Mouse (Mus musculus) liver, adult 2 months (tissue): Measurements from ENCODE around the gene Prkd2. TPM values are rescaled to one million over a fixed set of nuclear protein-coding genes. Genes with fewer than 3 reads are reported as not detected.
A peak's percentile ranks its signal among the peaks of the same experiment; 100 is the strongest.

ENCODE experiments used
- DNase-seq: peaks from one replicate; pipeline ENCODE4 v3.0.0-alpha.2; 2011; ENCODE audit warnings: low read depth, low spot score; ENCODE audit errors: extremely low read depth
- H3K27ac ChIP-seq: fragments of 200-500 bp; replicated peaks from 2 replicates; pipeline ENCODE4 v1.5.1; 2012; ENCODE audit warnings: low read depth, mild to moderate bottlenecking, control low read depth, inconsistent platforms, low read length; ENCODE audit not compliant: insufficient read depth
- H3K27me3 ChIP-seq: fragments of 200-500 bp; 2 replicates; pipeline ENCODE4 v1.6.1; 2012; ENCODE audit warnings: mild to moderate bottlenecking, moderate library complexity, low read length, inconsistent platforms; ENCODE audit not compliant: control insufficient read depth, insufficient read depth
- H3K36me3 ChIP-seq: fragments of 200-500 bp; 2 replicates; pipeline ENCODE4 v1.6.1; 2012; ENCODE audit warnings: low read length, inconsistent platforms; ENCODE audit not compliant: control insufficient read depth, insufficient read depth
- H3K4me1 ChIP-seq: fragments of 200-500 bp; 2 replicates; pipeline ENCODE4 v1.6.1; 2011; ENCODE audit warnings: low read length; ENCODE audit not compliant: control insufficient read depth, insufficient read depth
- H3K4me3 ChIP-seq: fragments of 200-500 bp; 2 replicates; pipeline ENCODE4 v1.5.1; 2011; ENCODE audit warnings: low read depth, mild to moderate bottlenecking, control low read depth, low read length, moderate library complexity; ENCODE audit not compliant: insufficient read depth
- H3K79me2 ChIP-seq: fragments of 200-500 bp; 2 replicates; pipeline ENCODE4 v1.6.1; 2012; ENCODE audit warnings: inconsistent platforms, mild to moderate bottlenecking, low read length, moderate library complexity; ENCODE audit not compliant: control insufficient read depth, insufficient read depth
- H3K9ac ChIP-seq: fragments of 200-500 bp; 2 replicates; pipeline ENCODE4 v1.6.1; 2012; ENCODE audit warnings: low read depth, mild to moderate bottlenecking, control low read depth, inconsistent platforms, low read length
- CTCF ChIP-seq: fragments of 200-500 bp; IDR thresholded peaks from 2 replicates; pipeline ENCODE4 v1.5.1; 2011; ENCODE audit warnings: low read depth, low read length, control low read depth
- POLR2A ChIP-seq: fragments of 200-500 bp; IDR thresholded peaks from 2 replicates; pipeline ENCODE4 v1.6.1; 2011; ENCODE audit warnings: low read length, control low read depth; ENCODE audit not compliant: insufficient read depth; ENCODE audit errors: extremely low read depth
- WGBS: fragments of 180-500 bp; shearing (Covaris S2); methylation state at CpG from one replicate; pipeline ENCODE4 v1.1.7; 2018; 5-methylcytosine and 5-hydroxymethylcytosine counted together
- polyA plus RNA-seq: library from polyadenylated mRNA; depleted of rRNA; stranded (reverse); fragments of >200 nt; gene quantifications from 2 replicates; pipeline ENCODE4 v1.2.3, GENCODE M21; 2012
- total RNA-seq: library from RNA; depleted of rRNA; stranded (reverse); fragments of >200 nt; gene quantifications from 2 replicates; pipeline ENCODE4 v1.2.3, GENCODE M21; 2014

Gene Prkd2
- total and polyA plus RNA-seq, 2 experiments = 2.5 to 11.7 TPM

DNA sequence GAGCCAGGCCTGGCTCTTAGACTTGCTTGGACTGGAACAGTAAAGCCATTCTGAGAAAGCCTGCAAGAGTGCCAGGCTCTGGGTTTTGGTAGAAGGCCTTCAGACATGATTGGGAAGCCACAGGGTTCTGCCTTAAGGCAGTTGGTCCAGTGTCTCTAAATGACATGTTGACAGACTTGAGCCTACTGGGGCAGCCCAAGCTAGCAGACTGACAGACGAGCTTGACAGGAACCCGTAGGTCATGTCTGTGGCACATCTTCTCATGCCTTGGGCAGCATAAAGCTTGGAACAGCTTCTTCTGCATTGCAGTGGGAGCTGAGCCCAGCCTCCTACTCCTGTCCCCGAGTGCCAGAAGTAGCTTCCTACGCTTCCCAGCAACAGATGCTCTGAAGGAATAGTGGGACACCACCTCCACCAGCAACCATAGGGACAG is 21.0 kb upstream of the Prkd2 start:
- peaks cover 7% of the 10 kb centered on the region; the same call in 1 of the 2 replicates for H3K36me3 ChIP-seq
- no peak overlapping the region for H3K4me3 ChIP-seq
- no peaks in the 10 kb centered on the region for H3K27me3 ChIP-seq
- peaks cover 45% of the 10 kb centered on the region for H3K79me2 ChIP-seq
- H3K9ac ChIP-seq = no peak overlapping the region
- WGBS = 81% methylated on average over 4 of the region's 4 CpGs
- TF ChIP-seq CTCF (no peak), POLR2A (no peak)
- peaks cover 30% of the 10 kb centered on the region for H3K4me1 ChIP-seq
- no peak for DNase-seq
- no peak overlapping the region for H3K27ac ChIP-seq

GRCm38 (mm10) chr7:16823734-16824133 is 19.0 kb upstream of the Prkd2 start:
- no peak overlapping the region for H3K9ac ChIP-seq
- peaks cover 18% of the 10 kb centered on the region for H3K4me1 ChIP-seq
- H3K27ac ChIP-seq = no peak overlapping the region
- no peak overlapping the region for H3K4me3 ChIP-seq
- DNase-seq = no peak
- peaks cover 9% of the 10 kb centered on the region; the same call in 1 of the 2 replicates for H3K36me3 ChIP-seq
- no peak for TF ChIP-seq CTCF
- TF ChIP-seq POLR2A = no peak
- 86% methylated on average over 5 of the region's 5 CpGs for WGBS
- H3K79me2 ChIP-seq = peaks cover 26% of the 10 kb centered on the region; the same call in 1 of the 2 replicates
- no peaks in the 10 kb centered on the region for H3K27me3 ChIP-seq

DNA sequence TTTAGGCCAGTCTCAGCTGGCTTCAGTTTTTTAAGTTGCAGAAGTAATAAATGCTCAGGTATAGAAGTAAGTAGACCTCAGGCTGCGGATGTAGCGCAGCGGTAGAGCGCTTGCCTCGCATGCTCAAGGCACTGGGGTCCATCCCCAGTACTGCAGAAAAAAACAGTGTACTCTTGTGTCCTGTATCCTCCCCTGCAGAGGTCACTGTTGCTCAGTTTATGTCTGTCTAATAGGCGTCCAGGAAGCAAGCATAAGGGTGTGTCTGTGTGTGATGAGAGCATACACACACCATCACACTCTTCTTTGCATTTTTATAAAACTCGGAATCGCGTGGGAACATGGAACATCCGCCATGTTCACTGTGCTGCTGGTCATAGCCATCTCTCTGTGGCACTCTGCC is 16.9 kb upstream of the Prkd2 start:
- H3K4me1 ChIP-seq = peaks cover 8% of the 10 kb centered on the region
- H3K36me3 ChIP-seq = peaks cover 18% of the 10 kb centered on the region; the same call in 1 of the 2 replicates
- peaks cover 16% of the 10 kb centered on the region; the same call in 1 of the 2 replicates for H3K79me2 ChIP-seq
- no peak for DNase-seq
- H3K27me3 ChIP-seq = no peaks in the 10 kb centered on the region
- H3K9ac ChIP-seq = no peak overlapping the region
- H3K4me3 ChIP-seq = no peak overlapping the region
- 84% methylated on average over 10 of the region's 10 CpGs for WGBS
- no peak; the same call in 1 of the 2 replicates for TF ChIP-seq CTCF
- no peak for TF ChIP-seq POLR2A
- no peak overlapping the region for H3K27ac ChIP-seq

GRCm38 (mm10) chr7:16826571-16826970 is 16.1 kb upstream of the Prkd2 start:
- no peak overlapping the region for H3K27ac ChIP-seq
- peaks cover 19% of the 10 kb centered on the region; the same call in 1 of the 2 replicates for H3K36me3 ChIP-seq
- H3K79me2 ChIP-seq = peaks cover 11% of the 10 kb centered on the region; the same call in 1 of the 2 replicates
- no peak for DNase-seq
- H3K9ac ChIP-seq = no peak overlapping the region
- H3K4me1 ChIP-seq = no peaks in the 10 kb centered on the region
- WGBS = 82% methylated on average over 5 of the region's 5 CpGs
- no peaks in the 10 kb centered on the region for H3K27me3 ChIP-seq
- TF ChIP-seq CTCF (no peak), POLR2A (no peak)
- H3K4me3 ChIP-seq = no peak overlapping the region

- 78% methylated on average over 4 of the region's 4 CpGs for WGBS
- peaks cover 22% of the 10 kb centered on the region for H3K36me3 ChIP-seq
These were observed 15.4 kb upstream of the Prkd2 start for GRCm38 (mm10) chr7:16827274-16827673.

DNA sequence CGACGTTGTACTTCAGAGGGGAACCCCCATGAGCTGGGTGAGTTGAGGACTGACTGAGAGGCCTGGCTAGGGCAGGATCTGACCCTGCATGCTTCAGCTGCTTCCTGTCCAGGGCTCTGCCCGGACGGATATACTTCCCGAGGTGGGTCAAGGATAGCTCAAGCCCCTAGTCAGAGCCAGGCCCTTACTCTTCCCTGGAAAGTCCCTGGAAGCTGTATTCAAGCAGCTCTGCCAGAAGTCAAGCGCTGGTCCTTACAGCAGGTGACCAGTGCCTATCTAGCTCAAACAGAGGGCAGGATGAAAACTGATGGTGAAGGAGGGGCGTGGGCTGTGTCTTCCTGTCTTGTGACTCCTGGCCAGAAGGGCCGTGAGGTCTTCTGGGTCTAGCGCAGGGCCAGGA is 12.3 kb upstream of the Prkd2 start:
- Histone ChIP-seq H3K9ac (peak overlapping the region; percentile 42; the same call in 1 of the 2 replicates), H3K36me3 (peaks cover 33% of the 10 kb centered on the region), H3K27me3 (no peaks in the 10 kb centered on the region), H3K4me3 (no peak overlapping the region), H3K79me2 (no peaks in the 10 kb centered on the region), H3K4me1 (no peaks in the 10 kb centered on the region), H3K27ac (peak overlapping the region; percentile 44)
- WGBS = 76% methylated on average over 9 of the region's 9 CpGs
- no peak for DNase-seq
- no peak for TF ChIP-seq CTCF
- no peak for TF ChIP-seq POLR2A

More at GRCm38 (mm10) chr7:16827274-16827673, 15.4 kb upstream of the Prkd2 start:
- DNase-seq = no peak
- Histone ChIP-seq H3K27ac (no peak overlapping the region), H3K4me1 (no peaks in the 10 kb centered on the region), H3K79me2 (peaks cover 8% of the 10 kb centered on the region; the same call in 1 of the 2 replicates), H3K27me3 (no peaks in the 10 kb centered on the region), H3K4me3 (no peak overlapping the region), H3K9ac (no peak overlapping the region)
- TF ChIP-seq CTCF (no peak), POLR2A (no peak)
